Mouse (Mus musculus): ENCODE data around the gene Zfp541.

DNA sequence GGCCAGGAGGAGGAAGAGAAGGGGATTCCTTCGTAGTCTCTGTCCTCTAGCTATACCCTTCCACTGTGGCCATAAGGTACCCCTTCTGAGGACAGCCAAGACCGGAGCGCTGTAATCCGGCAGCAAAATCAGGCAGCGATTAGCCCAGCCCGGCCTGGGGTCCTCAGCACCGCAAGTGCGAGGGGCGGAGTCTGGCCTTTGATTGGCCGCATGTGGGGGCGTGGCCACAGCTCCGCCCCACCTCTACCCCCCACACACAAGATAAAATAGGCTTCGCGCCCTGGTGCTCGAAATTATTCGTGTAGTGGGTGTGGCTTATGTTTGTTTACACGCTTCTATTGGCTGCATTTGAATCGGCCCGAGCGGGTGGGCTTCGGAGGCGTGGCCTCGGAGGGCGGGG lies 8.9 kb upstream of the Zfp541 start:
- TF ChIP-seq POU5F1 (IDR thresholded peaks at IDR 0.05; ENCODE audit: borderline replicate concordance, low read length) (no peak), CTCF (conservative IDR thresholded peaks at IDR 0.05; ENCODE audit: low read length) (no peak), NANOG (IDR thresholded peaks at IDR 0.05; ENCODE audit: borderline replicate concordance, low read length) (no peak)
